Mouse (Mus musculus): ENCODE data around the gene Farsb. TPM values are rescaled to one million over a fixed set of nuclear protein-coding genes. Genes with fewer than 3 reads are reported as not detected.

Farsb gene
- polyA plus RNA-seq, 1 experiment: 40.1 TPM

GRCm38 (mm10) chr1:78490143-78490542 is 1.4 kb upstream of the Farsb start:
- TF ChIP-seq POLR2A (IDR thresholded peaks at IDR 0.05; ENCODE audit: borderline replicate concordance, low read depth, low read length) (no peak), CTCF (IDR thresholded peaks at IDR 0.05; ENCODE audit: low read depth, low read length) (no peak)
- H3K4me1 ChIP-seq (ENCODE audit: control insufficient read depth, insufficient read depth, low read length): peaks cover 18% of the 10 kb centered on the region
- H3K4me3 ChIP-seq (ENCODE audit: insufficient read depth, low read length): no peak overlapping the region
- H3K27ac ChIP-seq (ENCODE audit: insufficient read depth, low read depth, low read length): 0 out of 2 replicates have a peak overlapping the region, but pooled peaks have one; percentile 5

GRCm38 (mm10) chr1:78488427-78488751 is 308 bp downstream of the Farsb start:
- Histone ChIP-seq H3K27ac (ENCODE audit: insufficient read depth, low read depth, low read length) (peak overlapping the region; percentile 76), H3K4me3 (ENCODE audit: insufficient read depth, low read length) (peak overlapping the region; percentile 92), H3K4me1 (ENCODE audit: control insufficient read depth, insufficient read depth, low read length) (peaks cover 33% of the 10 kb centered on the region)
- no peak for TF ChIP-seq POLR2A (IDR thresholded peaks at IDR 0.05; ENCODE audit: borderline replicate concordance, low read depth, low read length)

- peaks cover 40% of the 10 kb centered on the region for H3K4me1 ChIP-seq (ENCODE audit: control insufficient read depth, insufficient read depth, low read length)
- H3K4me3 ChIP-seq (ENCODE audit: insufficient read depth, low read length): peak overlapping the region; percentile 10; the same call in 1 of the 2 replicates
These were observed 4.3 kb downstream of the Farsb start for GRCm38 (mm10) chr1:78484361-78484760.

GRCm38 (mm10) chr1:78483430-78483829 is 5.3 kb downstream of the Farsb start:
- H3K4me3 ChIP-seq (ENCODE audit: insufficient read depth, low read length): no peak overlapping the region
- H3K27ac ChIP-seq (ENCODE audit: insufficient read depth, low read depth, low read length): peak overlapping the region; percentile 98
- TF ChIP-seq CTCF (IDR thresholded peaks at IDR 0.05; ENCODE audit: low read depth, low read length) (no peak), POLR2A (IDR thresholded peaks at IDR 0.05; ENCODE audit: borderline replicate concordance, low read depth, low read length) (no peak)
- peaks cover 40% of the 10 kb centered on the region for H3K4me1 ChIP-seq (ENCODE audit: control insufficient read depth, insufficient read depth, low read length)

More at GRCm38 (mm10) chr1:78484361-78484760, 4.3 kb downstream of the Farsb start:
- H3K27ac ChIP-seq (ENCODE audit: insufficient read depth, low read depth, low read length): peak overlapping the region; percentile 98
- no peak for TF ChIP-seq CTCF (IDR thresholded peaks at IDR 0.05; ENCODE audit: low read depth, low read length)

GRCm38 (mm10) chr1:78472441-78472840 is 16.3 kb downstream of the Farsb start:
- TF ChIP-seq CTCF (IDR thresholded peaks at IDR 0.05; ENCODE audit: low read depth, low read length): no peak
- TF ChIP-seq POLR2A (IDR thresholded peaks at IDR 0.05; ENCODE audit: borderline replicate concordance, low read depth, low read length): no peak
- no peaks in the 10 kb centered on the region for H3K4me1 ChIP-seq (ENCODE audit: control insufficient read depth, insufficient read depth, low read length)
- H3K4me3 ChIP-seq (ENCODE audit: insufficient read depth, low read length): no peak overlapping the region
- H3K27ac ChIP-seq (ENCODE audit: insufficient read depth, low read depth, low read length): no peak overlapping the region

GRCm38 (mm10) chr1:78454659-78455058 is 34.0 kb downstream of the Farsb start:
- no peak overlapping the region for H3K4me3 ChIP-seq (ENCODE audit: insufficient read depth, low read length)
- H3K4me1 ChIP-seq (ENCODE audit: control insufficient read depth, insufficient read depth, low read length): no peaks in the 10 kb centered on the region
- H3K27ac ChIP-seq (ENCODE audit: insufficient read depth, low read depth, low read length): no peak overlapping the region
- no peak for TF ChIP-seq CTCF (IDR thresholded peaks at IDR 0.05; ENCODE audit: low read depth, low read length)
- TF ChIP-seq POLR2A (IDR thresholded peaks at IDR 0.05; ENCODE audit: borderline replicate concordance, low read depth, low read length): no peak

GRCm38 (mm10) chr1:78453886-78454285 is 34.8 kb downstream of the Farsb start:
- Histone ChIP-seq H3K27ac (ENCODE audit: insufficient read depth, low read depth, low read length) (no peak overlapping the region), H3K4me3 (ENCODE audit: insufficient read depth, low read length) (no peak overlapping the region), H3K4me1 (ENCODE audit: control insufficient read depth, insufficient read depth, low read length) (no peaks in the 10 kb centered on the region)
- no peak for TF ChIP-seq CTCF (IDR thresholded peaks at IDR 0.05; ENCODE audit: low read depth, low read length)
- TF ChIP-seq POLR2A (IDR thresholded peaks at IDR 0.05; ENCODE audit: borderline replicate concordance, low read depth, low read length): no peak

GRCm38 (mm10) chr1:78452544-78452943 is 36.2 kb downstream of the Farsb start:
- no peak overlapping the region for H3K4me3 ChIP-seq (ENCODE audit: insufficient read depth, low read length)
- H3K4me1 ChIP-seq (ENCODE audit: control insufficient read depth, insufficient read depth, low read length): peaks cover 11% of the 10 kb centered on the region
- no peak overlapping the region for H3K27ac ChIP-seq (ENCODE audit: insufficient read depth, low read depth, low read length)
- no peak for TF ChIP-seq CTCF (IDR thresholded peaks at IDR 0.05; ENCODE audit: low read depth, low read length)
- TF ChIP-seq POLR2A (IDR thresholded peaks at IDR 0.05; ENCODE audit: borderline replicate concordance, low read depth, low read length): no peak

GRCm38 (mm10) chr1:78451070-78451854 is 37.4 kb downstream of the Farsb start:
- no peak overlapping the region for H3K27ac ChIP-seq (ENCODE audit: insufficient read depth, low read depth, low read length)
- peaks cover 11% of the 10 kb centered on the region for H3K4me1 ChIP-seq (ENCODE audit: control insufficient read depth, insufficient read depth, low read length)
- H3K4me3 ChIP-seq (ENCODE audit: insufficient read depth, low read length): no peak overlapping the region
- TF ChIP-seq POLR2A (IDR thresholded peaks at IDR 0.05; ENCODE audit: borderline replicate concordance, low read depth, low read length) (no peak), CTCF (IDR thresholded peaks at IDR 0.05; ENCODE audit: low read depth, low read length) (no peak)

- H3K27ac ChIP-seq (ENCODE audit: insufficient read depth, low read depth, low read length): no peak overlapping the region
These were observed 40.6 kb downstream of the Farsb start for GRCm38 (mm10) chr1:78448091-78448490.

More at GRCm38 (mm10) chr1:78448091-78448490, 40.6 kb downstream of the Farsb start:
- Histone ChIP-seq H3K4me3 (ENCODE audit: insufficient read depth, low read length) (no peak overlapping the region), H3K4me1 (ENCODE audit: control insufficient read depth, insufficient read depth, low read length) (peaks cover 11% of the 10 kb centered on the region)
- no peak for TF ChIP-seq POLR2A (IDR thresholded peaks at IDR 0.05; ENCODE audit: borderline replicate concordance, low read depth, low read length)
- TF ChIP-seq CTCF (IDR thresholded peaks at IDR 0.05; ENCODE audit: low read depth, low read length): no peak

Data from bone marrow macrophage, adult 2 months (primary cell).